Mouse (Mus musculus) hindbrain, embryonic 14.5 days (tissue): ENCODE measurements at regions not wholly inside any gene's neighbourhood (a gene's known extent, or its start where the extent isn't known, plus 50 kb on each side); places are given as distances from the start of the nearest gene placed in this dataset.

Experiments used
- ATAC-seq: fragments of 200-750 bp; cut with Nextera tagmentation; 2 replicates; pipeline ENCODE4 v1.8.0; 2017; ENCODE audit warnings: moderate number of reproducible peaks, mild to moderate bottlenecking, moderate TSS enrichment, moderate library complexity; ENCODE audit not compliant: low FRiP score
- DNase-seq: peaks from one replicate; pipeline ENCODE4 v3.0.0-alpha.2; 2015; ENCODE audit warnings: low spot score
- H3K27ac ChIP-seq: fragments of 300-500 bp; sonication (generic); 2 replicates; pipeline ENCODE4 v1.5.1; 2014; ENCODE audit warnings: mild to moderate bottlenecking, moderate library complexity
- H3K27me3 ChIP-seq: fragments of 300-500 bp; sonication (generic); 2 replicates; pipeline ENCODE4 v1.6.1; 2014; ENCODE audit warnings: mild to moderate bottlenecking, low read length, mixed read lengths; ENCODE audit not compliant: control insufficient read depth, insufficient read depth
- H3K36me3 ChIP-seq: fragments of 300-500 bp; sonication (generic); replicated peaks from 2 replicates; pipeline ENCODE4 v1.6.1; 2014; ENCODE audit not compliant: control insufficient read depth, insufficient read depth
- H3K4me1 ChIP-seq: fragments of 300-500 bp; sonication (generic); replicated peaks from 2 replicates; pipeline ENCODE4 v1.6.1; 2014; ENCODE audit warnings: antibody characterized with exemption, low read length, mixed read lengths; ENCODE audit not compliant: control insufficient read depth, insufficient read depth
- H3K4me2 ChIP-seq: fragments of 300-500 bp; sonication (generic); replicated peaks from 2 replicates; pipeline ENCODE4 v1.6.1; 2014; ENCODE audit warnings: mild to moderate bottlenecking, moderate library complexity
- H3K4me3 ChIP-seq: fragments of 300-500 bp; sonication (generic); replicated peaks from 2 replicates; pipeline ENCODE4 v1.5.1; 2014; ENCODE audit warnings: mild to moderate bottlenecking, low read length
- H3K9ac ChIP-seq: fragments of 300-500 bp; sonication (generic); 2 replicates; pipeline ENCODE4 v1.6.1; 2014
- H3K9me3 ChIP-seq: fragments of 300-500 bp; sonication (generic); 2 replicates; pipeline ENCODE4 v1.6.1; 2016; ENCODE audit warnings: low read length; ENCODE audit not compliant: control insufficient read depth
- WGBS: fragments of 180-500 bp; shearing (Covaris S2); extraction: QIAGEN DNeasy Blood & Tissue Kit; methylation state at CpG from one replicate; pipeline ENCODE4 v1.1.7; 2014; 5-methylcytosine and 5-hydroxymethylcytosine counted together

DNA sequence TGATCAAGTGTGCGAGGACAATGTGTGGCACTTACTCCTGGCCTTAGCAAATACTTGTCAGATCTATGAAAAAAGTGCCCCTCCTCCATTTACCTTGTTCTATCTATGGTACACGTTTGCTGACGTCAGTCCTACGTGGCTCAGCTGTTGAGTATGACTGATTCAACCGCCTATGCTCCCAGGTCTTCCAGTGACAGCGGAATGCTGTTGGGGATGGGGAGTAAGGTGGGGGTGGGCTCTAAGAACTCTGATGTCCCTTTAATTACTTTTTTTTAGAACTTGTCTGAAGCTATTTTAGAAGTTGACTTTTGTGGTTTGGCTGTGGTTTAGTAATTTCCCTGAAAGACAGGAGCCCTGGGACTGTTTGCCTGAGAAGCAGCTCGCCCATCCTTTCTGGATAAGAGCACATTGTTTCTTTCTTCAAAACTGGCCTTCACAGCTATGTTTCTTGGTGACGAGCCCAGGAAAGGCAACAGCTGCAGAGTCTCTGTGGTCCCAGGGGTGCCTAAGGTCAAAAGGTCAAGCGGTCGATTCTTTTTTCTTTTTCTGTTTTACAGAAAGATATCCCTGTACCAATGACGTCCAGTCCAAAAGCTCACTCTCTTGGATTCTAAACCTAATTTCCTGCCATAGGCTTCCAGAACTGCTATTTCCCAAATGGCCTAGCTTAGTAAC, 157.5 kb upstream of the Serpine2 start:
- Histone ChIP-seq H3K9me3 (no peaks in the 10 kb centered on the region), H3K9ac (no peak overlapping the region), H3K36me3 (no peaks in the 10 kb centered on the region), H3K4me1 (no peaks in the 10 kb centered on the region), H3K4me3 (no peak overlapping the region), H3K4me2 (no peak overlapping the region), H3K27ac (no peak overlapping the region), H3K27me3 (no peaks in the 10 kb centered on the region)
- WGBS = 66% methylated on average over 11 of the region's 11 CpGs
- DNase-seq (no peak), ATAC-seq (no peak)

DNA sequence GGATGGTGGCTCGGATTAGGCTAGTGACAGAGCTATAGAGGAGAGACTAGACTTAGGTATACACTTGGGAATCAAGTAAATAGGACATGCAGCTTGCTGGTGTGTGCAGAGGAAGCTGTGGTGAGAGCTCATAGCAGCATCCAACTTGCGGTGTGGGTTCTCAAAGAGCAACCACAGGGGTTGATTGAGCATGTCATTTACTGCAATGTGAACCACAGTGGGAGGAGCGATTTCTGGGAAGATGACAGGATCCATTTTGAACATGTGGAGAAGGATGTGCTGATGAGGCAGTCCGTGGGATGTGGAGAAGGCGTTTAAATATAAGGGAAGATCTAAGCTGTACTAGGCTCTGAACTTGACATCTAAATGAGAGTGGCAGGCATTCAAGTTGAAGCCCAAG, 154.5 kb upstream of the Serpine2 start:
- 83% methylated on average over 5 of the region's 5 CpGs for WGBS
- Histone ChIP-seq H3K27me3 (no peaks in the 10 kb centered on the region), H3K9me3 (no peaks in the 10 kb centered on the region), H3K27ac (no peak overlapping the region), H3K36me3 (no peaks in the 10 kb centered on the region), H3K4me2 (no peak overlapping the region), H3K9ac (no peak overlapping the region), H3K4me1 (no peaks in the 10 kb centered on the region), H3K4me3 (no peak overlapping the region)
- no peak for ATAC-seq
- DNase-seq = no peak

DNA sequence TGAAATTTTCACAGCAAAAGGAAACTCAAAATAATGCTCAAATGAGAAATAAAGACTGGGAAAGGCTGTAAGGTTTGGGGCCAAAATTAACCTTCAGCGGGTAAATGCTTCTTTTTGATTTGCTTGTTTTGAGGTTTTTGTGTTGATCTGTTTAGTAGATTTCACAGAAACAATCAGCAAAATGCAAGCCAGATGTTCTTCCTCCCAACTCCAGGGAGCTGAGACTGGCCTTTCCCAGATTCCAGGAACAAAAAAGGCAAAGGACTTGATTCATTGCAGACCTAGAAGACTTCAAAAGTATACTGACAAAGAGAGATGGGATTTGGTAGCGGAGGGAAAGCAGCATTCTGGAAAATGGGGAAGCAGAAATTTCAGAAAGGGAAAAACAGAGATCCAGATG, 153.6 kb upstream of the Serpine2 start:
- no peak overlapping the region for H3K4me3 ChIP-seq
- no peak for ATAC-seq
- DNase-seq = no peak
- H3K4me2 ChIP-seq = no peak overlapping the region
- H3K4me1 ChIP-seq = no peaks in the 10 kb centered on the region
- no peaks in the 10 kb centered on the region for H3K9me3 ChIP-seq
- H3K36me3 ChIP-seq = no peaks in the 10 kb centered on the region
- no peak overlapping the region for H3K9ac ChIP-seq
- H3K27ac ChIP-seq = no peak overlapping the region
- H3K27me3 ChIP-seq = no peaks in the 10 kb centered on the region
- 84% methylated on average over 2 of the region's 2 CpGs for WGBS

DNA sequence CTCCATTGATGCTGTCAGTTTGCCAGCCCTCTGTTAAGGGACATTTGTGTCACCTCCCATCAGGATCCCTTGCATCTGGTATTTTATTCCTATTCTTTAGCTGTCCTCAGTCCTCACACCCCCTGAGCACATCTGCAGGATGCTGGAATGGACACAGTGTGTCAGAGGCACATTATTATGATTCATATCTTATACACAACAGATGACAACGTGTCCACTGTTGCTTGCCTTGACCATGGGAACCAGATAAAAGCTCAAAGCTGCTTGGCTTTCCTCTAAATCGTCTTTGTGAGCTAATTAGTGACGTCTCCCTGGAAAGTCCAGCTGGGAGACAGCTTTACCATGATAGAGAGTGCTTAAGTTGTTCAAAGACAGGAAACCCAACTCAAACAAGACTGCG, 149.7 kb upstream of the Serpine2 start:
- ATAC-seq = no peak
- 44% methylated on average over 4 of the region's 4 CpGs for WGBS

DNA sequence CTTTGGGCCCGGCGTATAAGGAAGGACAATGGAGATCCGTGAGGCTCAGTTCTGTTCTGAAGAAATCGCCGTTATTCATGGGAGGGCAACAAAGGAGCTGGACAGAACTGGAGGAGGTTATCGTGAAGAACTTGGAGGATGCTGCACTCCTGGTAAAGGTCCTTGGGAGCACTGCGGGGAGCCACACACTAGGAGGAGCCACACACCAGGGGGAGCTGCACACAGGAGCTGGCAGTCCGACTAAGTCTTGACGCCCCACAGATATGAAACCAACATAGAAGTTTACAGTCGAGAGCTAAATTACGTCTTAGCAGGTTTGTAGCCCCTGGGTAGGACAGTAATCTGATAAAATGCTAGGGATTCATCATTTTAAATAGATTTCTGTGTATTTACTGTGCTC, 138.1 kb upstream of the Serpine2 start:
- Histone ChIP-seq H3K4me3 (no peak overlapping the region), H3K27me3 (no peaks in the 10 kb centered on the region), H3K4me1 (no peaks in the 10 kb centered on the region), H3K9me3 (no peaks in the 10 kb centered on the region), H3K4me2 (no peak overlapping the region), H3K36me3 (no peaks in the 10 kb centered on the region), H3K27ac (no peak overlapping the region), H3K9ac (no peak overlapping the region)
- ATAC-seq = no peak
- no peak for DNase-seq
- WGBS = 78% methylated on average over 11 of the region's 11 CpGs

More for the DNA sequence above, 149.7 kb upstream of the Serpine2 start:
- Histone ChIP-seq H3K4me1 (no peaks in the 10 kb centered on the region), H3K9me3 (no peaks in the 10 kb centered on the region), H3K36me3 (no peaks in the 10 kb centered on the region), H3K27ac (no peak overlapping the region), H3K27me3 (no peaks in the 10 kb centered on the region), H3K4me3 (no peak overlapping the region), H3K4me2 (no peak overlapping the region), H3K9ac (no peak overlapping the region)
- DNase-seq = no peak

DNA sequence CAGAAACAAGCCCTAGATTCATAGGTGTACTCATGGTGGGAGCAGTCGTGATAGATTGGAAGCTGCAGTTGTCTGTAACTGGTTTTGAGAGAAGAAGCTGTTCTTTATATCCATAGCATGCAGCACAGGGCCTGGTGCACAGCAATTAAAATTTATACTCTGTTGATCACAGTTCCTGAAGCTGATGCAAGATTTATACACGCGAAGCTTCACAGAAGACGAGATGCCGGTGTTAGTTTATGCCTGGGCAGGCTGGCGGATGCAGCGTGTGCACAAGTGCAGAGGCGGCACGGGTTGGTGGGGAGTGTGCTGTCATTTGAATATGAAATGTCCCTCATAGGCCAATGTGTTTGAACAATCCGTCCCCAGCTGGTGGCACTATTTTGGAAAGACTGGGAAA, 136.9 kb upstream of the Serpine2 start:
- DNase-seq (no peak), ATAC-seq (no peak)
- Histone ChIP-seq H3K36me3 (no peaks in the 10 kb centered on the region), H3K9ac (no peak overlapping the region), H3K4me1 (no peaks in the 10 kb centered on the region), H3K27ac (no peak overlapping the region), H3K9me3 (no peaks in the 10 kb centered on the region), H3K4me3 (no peak overlapping the region), H3K27me3 (no peaks in the 10 kb centered on the region), H3K4me2 (no peak overlapping the region)
- 91% methylated on average over 10 of the region's 10 CpGs for WGBS

DNA sequence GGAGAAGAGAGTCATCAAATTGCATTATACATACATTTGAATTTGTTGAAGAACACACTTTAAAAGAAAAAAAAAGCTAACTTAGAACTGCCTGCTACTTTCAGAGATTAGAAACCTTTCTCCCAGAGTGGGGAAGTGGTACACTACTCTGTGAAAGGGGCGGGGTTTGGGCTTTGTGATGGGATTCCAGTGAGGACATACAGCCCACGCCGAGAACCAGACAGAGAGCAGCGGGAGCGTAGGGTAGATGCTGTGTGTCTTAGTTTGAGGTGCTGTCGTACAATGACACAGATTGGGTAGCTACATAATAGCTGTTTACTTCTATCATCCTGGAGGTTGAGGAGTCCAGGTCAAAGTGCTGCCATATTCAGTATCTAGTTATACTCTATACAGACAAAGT, 136.5 kb upstream of the Serpine2 start:
- H3K9ac ChIP-seq = no peak overlapping the region
- no peaks in the 10 kb centered on the region for H3K9me3 ChIP-seq
- H3K27ac ChIP-seq = no peak overlapping the region
- no peak overlapping the region for H3K4me3 ChIP-seq
- no peaks in the 10 kb centered on the region for H3K4me1 ChIP-seq
- ATAC-seq (no peak), DNase-seq (no peak)
- H3K36me3 ChIP-seq = no peaks in the 10 kb centered on the region
- no peaks in the 10 kb centered on the region for H3K27me3 ChIP-seq
- no peak overlapping the region for H3K4me2 ChIP-seq
- WGBS = 96% methylated on average over 6 of the region's 6 CpGs

DNA sequence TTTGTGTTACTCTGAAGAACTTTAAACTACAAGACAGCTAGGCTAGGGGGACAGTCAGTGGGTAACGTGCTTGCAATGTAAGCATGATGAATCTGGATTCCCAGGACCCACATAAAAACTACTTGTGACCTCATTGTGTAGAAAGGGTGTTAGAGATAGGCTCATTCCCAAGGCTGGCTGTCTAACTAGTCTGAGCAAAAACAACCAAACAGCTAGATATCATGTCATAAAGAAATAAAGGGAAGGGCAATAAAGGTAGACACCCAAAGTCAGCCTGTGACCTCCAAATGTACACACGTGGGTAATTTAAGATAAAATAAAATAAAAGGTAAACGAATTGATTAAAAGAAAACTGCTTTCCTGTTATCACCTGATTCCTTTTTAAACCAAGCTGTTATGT, 123.7 kb upstream of the Serpine2 start:
- Histone ChIP-seq H3K27ac (no peak overlapping the region), H3K9me3 (no peaks in the 10 kb centered on the region), H3K27me3 (no peaks in the 10 kb centered on the region), H3K36me3 (no peaks in the 10 kb centered on the region), H3K4me1 (no peaks in the 10 kb centered on the region), H3K4me2 (no peak overlapping the region), H3K4me3 (no peak overlapping the region), H3K9ac (no peak overlapping the region)
- no peak for DNase-seq
- WGBS = 88% methylated on average over 3 of the region's 3 CpGs
- no peak for ATAC-seq

DNA sequence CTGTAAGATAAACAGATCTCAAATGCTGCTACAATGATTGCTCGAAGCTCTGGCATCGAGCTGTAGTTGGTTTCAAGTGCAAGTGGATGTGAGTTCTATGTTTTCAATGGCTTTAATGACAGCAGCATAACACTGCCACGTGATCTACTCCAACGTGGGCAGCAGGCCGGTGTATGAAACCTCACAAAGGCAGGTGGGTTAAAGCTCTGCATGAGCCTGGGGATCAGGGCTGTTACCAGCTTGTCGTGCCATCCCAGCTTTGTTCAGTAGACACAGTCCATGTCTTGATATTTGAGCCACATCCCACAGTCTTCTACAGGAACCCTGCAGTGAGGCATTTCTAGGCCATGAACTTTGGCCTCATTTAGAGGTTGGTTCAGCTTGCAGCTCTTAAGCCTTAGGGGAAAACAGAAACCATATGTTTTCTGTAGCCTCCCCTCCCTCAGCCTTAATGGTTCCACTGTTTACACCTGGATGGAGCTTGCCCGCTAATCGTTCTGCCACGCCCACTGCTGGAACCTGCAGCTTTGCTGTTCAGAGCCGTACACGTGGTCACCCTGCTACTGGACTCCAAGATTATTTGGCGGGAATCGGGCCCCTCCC, 121.8 kb upstream of the Serpine2 start:
- Histone ChIP-seq H3K36me3 (no peaks in the 10 kb centered on the region), H3K4me3 (no peak overlapping the region), H3K4me2 (no peak overlapping the region), H3K27me3 (no peaks in the 10 kb centered on the region), H3K9me3 (no peaks in the 10 kb centered on the region), H3K27ac (no peak overlapping the region), H3K9ac (no peak overlapping the region), H3K4me1 (no peaks in the 10 kb centered on the region)
- ATAC-seq = no peak
- no peak for DNase-seq
- WGBS = 83% methylated on average over 13 of the region's 13 CpGs

DNA sequence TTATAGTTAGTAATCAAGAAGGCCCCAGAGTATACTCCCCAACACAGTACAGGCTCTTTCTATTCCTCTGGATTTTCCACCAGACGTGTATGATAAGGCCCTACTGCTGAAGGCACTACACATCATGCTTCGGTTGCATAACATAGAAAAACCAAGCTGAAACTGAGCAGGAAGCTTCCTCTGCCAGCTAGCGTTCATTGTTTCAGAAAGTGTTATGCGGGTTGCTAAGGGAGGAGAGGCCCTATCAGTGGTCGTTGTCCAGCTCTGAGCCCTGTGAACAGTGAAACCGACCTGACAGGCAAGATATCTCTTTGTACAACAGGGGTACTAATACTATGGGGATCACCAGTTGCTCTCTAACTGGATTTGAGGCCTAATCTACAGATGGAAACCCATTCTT, 118.9 kb upstream of the Serpine2 start:
- Histone ChIP-seq H3K4me1 (no peaks in the 10 kb centered on the region), H3K4me2 (no peak overlapping the region), H3K27ac (no peak overlapping the region), H3K9me3 (no peaks in the 10 kb centered on the region), H3K9ac (no peak overlapping the region), H3K36me3 (no peaks in the 10 kb centered on the region), H3K27me3 (no peaks in the 10 kb centered on the region), H3K4me3 (no peak overlapping the region)
- DNase-seq (no peak), ATAC-seq (no peak)
- WGBS = 74% methylated on average over 6 of the region's 6 CpGs
